Comparison of ENCODE assay signal across 8 mouse cellular contexts in genomic region chr9:42897361-42898051, GRCm38 (mm10). TPM values are rescaled to one million over a fixed set of nuclear protein-coding genes. Genes with fewer than 3 reads are reported as not detected.
DNase-seq lines count a peak whose midpoint lies in the region; ATAC-seq and TF ChIP-seq lines count a peak whose summit lies in the region.

No protein-coding gene starts in this region.

- peak overlapping the region; percentile 7 for H3K27ac ChIP-seq in ES-Bruce4 (ENCODE audit: insufficient read depth, low read length)
- H3K27ac ChIP-seq in embryonic facial prominence, embryonic 14.5 days (replicated peaks; ENCODE audit: low read depth, low read length): no peak overlapping the region
- no peak overlapping the region for H3K27ac ChIP-seq in heart, embryonic 14.5 days (replicated peaks in 1 of 2; ENCODE audit: control insufficient read depth in 1 of 2, insufficient read depth in 1 of 2, low read depth in 2 of 2, low read length in 2 of 2)
- no peak overlapping the region for H3K27ac ChIP-seq in liver, embryonic 12.5 days
- peak overlapping the region; percentile 70 for H3K27ac ChIP-seq in neural tube, embryonic 15.5 days (replicated peaks)

- no peaks in the 10 kb centered on the region for H3K4me1 ChIP-seq in ES-Bruce4 (ENCODE audit: control insufficient read depth, insufficient read depth, low read length)
- H3K4me1 ChIP-seq in embryonic facial prominence, embryonic 14.5 days (ENCODE audit: control insufficient read depth, insufficient read depth, low read length): peaks cover 11% of the 10 kb centered on the region; the same call in 1 of the 2 replicates
- H3K4me1 ChIP-seq in heart, embryonic 14.5 days (ENCODE audit: control insufficient read depth in 2 of 2, insufficient read depth in 2 of 2, low read length in 2 of 2): peaks cover 14 to 18% of the 10 kb centered on the region in 2 experiments
- peaks cover 23% of the 10 kb centered on the region; the same call in 1 of the 2 replicates for H3K4me1 ChIP-seq in liver, embryonic 12.5 days
- peaks cover 37% of the 10 kb centered on the region for H3K4me1 ChIP-seq in neural tube, embryonic 15.5 days

- DNase-seq in adrenal gland, postnatal 25 days: peak; percentile 56
- peak; percentile 72 for DNase-seq in embryonic facial prominence, embryonic 14.5 days (ENCODE audit: low spot score)
- peak; percentile 52 for DNase-seq in kidney, postnatal 14 days
- DNase-seq in adipocyte (ENCODE audit: low spot score): no peak

- 2% methylated on average over 23 of the region's 52 CpGs for WGBS in embryonic facial prominence, embryonic 14.5 days
- under 1% methylated on average over 51 of the region's 52 CpGs for WGBS in heart, embryonic 14.5 days
- WGBS in liver, embryonic 12.5 days (ENCODE audit: insufficient replicate concordance): 3% methylated on average over 52 of the region's 52 CpGs
- under 1% methylated on average over 48 of the region's 52 CpGs for WGBS in neural tube, embryonic 15.5 days

- H3K9ac ChIP-seq in ES-Bruce4 (ENCODE audit: low read depth, poor library complexity, severe bottlenecking): peak overlapping the region; percentile 68
- H3K9ac ChIP-seq in embryonic facial prominence, embryonic 14.5 days (ENCODE audit: low read depth, low read length): peak overlapping the region; percentile 60
- H3K9ac ChIP-seq in heart, embryonic 14.5 days (ENCODE audit: low read length): peak overlapping the region; percentile 54
- H3K9ac ChIP-seq in liver, embryonic 12.5 days: no peak overlapping the region
- H3K9ac ChIP-seq in neural tube, embryonic 15.5 days (replicated peaks): peak overlapping the region; percentile 60

- TF ChIP-seq EP300 in ES-Bruce4 (IDR thresholded peaks at IDR 0.05; ENCODE audit: insufficient read depth, low read depth, low read length): no peak

- H3K4me3 ChIP-seq in ES-Bruce4 (ENCODE audit: low read depth, low read length): peak overlapping the region; percentile 54
- H3K4me3 ChIP-seq in embryonic facial prominence, embryonic 14.5 days (ENCODE audit: low read depth, low read length): peak overlapping the region; percentile 56
- H3K4me3 ChIP-seq in heart, embryonic 14.5 days (ENCODE audit: control insufficient read depth in 1 of 2, insufficient read depth in 1 of 2, low read depth in 1 of 2, low read length in 2 of 2): peak overlapping the region; percentile 49 to 50
- H3K4me3 ChIP-seq in liver, embryonic 12.5 days: peak overlapping the region; percentile 48
- H3K4me3 ChIP-seq in neural tube, embryonic 15.5 days (replicated peaks): peak overlapping the region; percentile 51

- H3K4me2 ChIP-seq in embryonic facial prominence, embryonic 14.5 days (ENCODE audit: low read depth, low read length): peak overlapping the region; percentile 99
- peak overlapping the region; percentile 97 for H3K4me2 ChIP-seq in heart, embryonic 14.5 days (ENCODE audit: low read length)
- peak overlapping the region; percentile 65 for H3K4me2 ChIP-seq in liver, embryonic 12.5 days
- H3K4me2 ChIP-seq in neural tube, embryonic 15.5 days: peak overlapping the region; percentile 99

- no peak for TF ChIP-seq CTCF in ES-Bruce4 (IDR thresholded peaks at IDR 0.05; ENCODE audit: low read depth, low read length)

- no peaks in the 10 kb centered on the region for H3K9me3 ChIP-seq in ES-Bruce4 (replicated peaks; ENCODE audit: control insufficient read depth, insufficient read depth, low read length, poor library complexity, severe bottlenecking)
- no peaks in the 10 kb centered on the region for H3K9me3 ChIP-seq in embryonic facial prominence, embryonic 14.5 days (ENCODE audit: control insufficient read depth, low read length)
- no peaks in the 10 kb centered on the region for H3K9me3 ChIP-seq in heart, embryonic 14.5 days (ENCODE audit: control insufficient read depth, low read length)
- no peaks in the 10 kb centered on the region for H3K9me3 ChIP-seq in liver, embryonic 12.5 days (replicated peaks)
- no peaks in the 10 kb centered on the region for H3K9me3 ChIP-seq in neural tube, embryonic 15.5 days (replicated peaks)

- no peak for TF ChIP-seq POLR2A in ES-Bruce4 (IDR thresholded peaks at IDR 0.05; ENCODE audit: insufficient read depth, low read length)

- no peaks in the 10 kb centered on the region for H3K36me3 ChIP-seq in ES-Bruce4 (ENCODE audit: control insufficient read depth, insufficient read depth, low read length, poor library complexity, severe bottlenecking)
- no peaks in the 10 kb centered on the region for H3K36me3 ChIP-seq in embryonic facial prominence, embryonic 14.5 days (ENCODE audit: control insufficient read depth, insufficient read depth, low read length)
- H3K36me3 ChIP-seq in heart, embryonic 14.5 days (ENCODE audit: control insufficient read depth, insufficient read depth, low read length): no peaks in the 10 kb centered on the region
- no peaks in the 10 kb centered on the region for H3K36me3 ChIP-seq in liver, embryonic 12.5 days
- H3K36me3 ChIP-seq in neural tube, embryonic 15.5 days: no peaks in the 10 kb centered on the region

- peaks cover 2% of the 10 kb centered on the region; the same call in 1 of the 2 replicates for H3K27me3 ChIP-seq in ES-Bruce4 (ENCODE audit: control insufficient read depth, insufficient read depth, low read length, poor library complexity, severe bottlenecking)
- H3K27me3 ChIP-seq in embryonic facial prominence, embryonic 14.5 days (replicated peaks; ENCODE audit: control insufficient read depth, insufficient read depth, low read length): peaks cover 24% of the 10 kb centered on the region
- H3K27me3 ChIP-seq in heart, embryonic 14.5 days (ENCODE audit: control insufficient read depth, insufficient read depth, low read length): peaks cover 44% of the 10 kb centered on the region
- H3K27me3 ChIP-seq in liver, embryonic 12.5 days (replicated peaks): peaks cover 55% of the 10 kb centered on the region
- peaks cover 6% of the 10 kb centered on the region for H3K27me3 ChIP-seq in neural tube, embryonic 15.5 days (replicated peaks)

- peak; percentile 74 for ATAC-seq in embryonic facial prominence, embryonic 14.5 days (ENCODE audit: low read depth)
- no peak for ATAC-seq in heart, embryonic 14.5 days (ENCODE audit: insufficient number of reproducible peaks, insufficient read depth, low FRiP score, low read depth)
- no peak for ATAC-seq in liver, embryonic 12.5 days
- peak; percentile 75 for ATAC-seq in neural tube, embryonic 15.5 days (ENCODE audit: low FRiP score)

RNA-seq across cellular contexts. Expression of gene Grik4, which starts 46.8 kb away (rescaled TPM):
- 0.75 and 1.0 TPM in 2 replicates for polyA plus RNA-seq in ES-Bruce4 (2011; ENCODE audit: insufficient read depth, insufficient read length, low read depth, missing spikeins)
- total RNA-seq in adrenal gland, postnatal 25 days (2021): 2.0 and 2.1 TPM in 2 replicates
- 0.78 and 1.1 TPM in 2 replicates for polyA plus RNA-seq in embryonic facial prominence, embryonic 14.5 days (2014; fragmentation: Nextera tagmentation; extraction: Ambion mirVana)
- 0.09 TPM in 1 of 2 replicates, not detected in the other for polyA plus RNA-seq in heart, embryonic 14.5 days (2014; fragmentation: Nextera tagmentation; extraction: Ambion mirVana)
- polyA plus RNA-seq in liver, embryonic 12.5 days (2016; fragmentation: Nextera tagmentation; extraction: Ambion mirVana): 2.2 and 2.4 TPM in 2 replicates
- 10.1 and 12.3 TPM in 2 replicates for polyA plus RNA-seq in neural tube, embryonic 15.5 days (2015; fragmentation: Nextera tagmentation; extraction: Ambion mirVana)

Comparison
In these comparisons a context has a peak if more than half of its experiments do, and no peak if none do; other contexts are left out.
1. H3K27ac ChIP-seq: peak in ES-Bruce4 (single experiment) and neural tube, embryonic 15.5 days (single experiment); none in embryonic facial prominence, embryonic 14.5 days (single experiment), heart, embryonic 14.5 days (0 of 2) and liver, embryonic 12.5 days (single experiment).
2. ATAC-seq: peak in embryonic facial prominence, embryonic 14.5 days (single experiment) and neural tube, embryonic 15.5 days (single experiment); none in heart, embryonic 14.5 days (single experiment) and liver, embryonic 12.5 days (single experiment).
3. Peak in every context shown above with its lines, with median percentiles within 50 percentile points of each other: H3K4me3 ChIP-seq and H3K4me2 ChIP-seq.